Mouse (Mus musculus): ENCODE results near the gene Pced1b. TPM values are rescaled to one million over a fixed set of nuclear protein-coding genes. Genes with fewer than 3 reads are reported as not detected.

Gene Pced1b
- total RNA-seq, 4 experiments from 2014 or later = 2.5 to 4.8 (median 3.8) TPM

DNA sequence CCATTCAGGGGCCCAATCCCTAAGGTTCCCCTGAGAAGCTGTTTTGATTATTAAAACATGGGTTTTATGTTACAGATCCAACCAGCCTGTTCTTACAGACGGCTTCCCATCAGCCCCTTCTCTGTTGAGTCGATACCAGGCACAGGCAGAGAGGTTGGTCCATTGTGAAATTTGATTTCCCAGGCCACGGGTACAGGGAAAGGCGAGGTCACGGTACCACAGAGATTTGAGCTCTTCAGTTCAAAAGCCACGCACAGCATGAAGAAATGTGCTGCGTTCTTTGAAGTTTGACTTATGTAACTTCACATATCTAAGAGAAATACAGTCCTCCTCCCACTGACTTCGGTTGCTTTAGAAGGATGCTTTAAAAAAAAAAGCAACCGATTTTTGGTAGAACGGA lies 39.8 kb downstream of the Pced1b start:
- no peak for DNase-seq (ENCODE audit: low spot score)

DNA sequence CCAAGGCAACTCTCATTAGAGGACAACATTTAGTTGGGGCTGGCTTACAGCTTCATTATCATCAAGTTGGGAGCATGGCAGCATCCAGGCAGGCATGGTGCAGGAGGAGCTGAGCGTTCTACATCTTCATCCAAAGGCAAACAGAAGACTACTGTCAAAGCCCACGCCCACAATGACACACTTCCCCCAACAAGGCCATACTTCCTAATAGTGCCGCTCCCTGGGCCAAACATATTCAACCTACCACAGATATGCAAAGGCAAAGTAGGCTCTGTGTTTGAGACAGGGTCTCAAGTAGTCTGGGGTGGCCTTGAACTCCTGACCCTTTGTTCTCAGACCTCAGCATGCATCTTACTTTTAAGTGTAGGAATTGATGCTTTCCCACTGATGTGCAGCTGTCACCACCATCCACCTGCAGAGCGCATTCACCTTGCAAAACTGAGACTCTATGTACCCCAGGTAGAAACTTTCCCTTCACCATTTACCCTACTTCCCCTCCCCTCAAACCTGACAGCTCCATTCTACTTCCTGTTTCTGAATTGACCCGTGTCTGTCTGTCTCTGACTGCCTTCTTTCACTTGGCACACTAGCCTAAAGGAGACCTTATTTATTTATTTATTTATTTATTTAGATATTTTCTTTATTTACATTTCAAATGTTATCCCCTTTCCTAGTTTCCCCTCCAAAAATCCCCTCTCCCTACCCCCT lies 40.7 kb downstream of the Pced1b start:
- no peak for DNase-seq (ENCODE audit: low spot score)

DNA sequence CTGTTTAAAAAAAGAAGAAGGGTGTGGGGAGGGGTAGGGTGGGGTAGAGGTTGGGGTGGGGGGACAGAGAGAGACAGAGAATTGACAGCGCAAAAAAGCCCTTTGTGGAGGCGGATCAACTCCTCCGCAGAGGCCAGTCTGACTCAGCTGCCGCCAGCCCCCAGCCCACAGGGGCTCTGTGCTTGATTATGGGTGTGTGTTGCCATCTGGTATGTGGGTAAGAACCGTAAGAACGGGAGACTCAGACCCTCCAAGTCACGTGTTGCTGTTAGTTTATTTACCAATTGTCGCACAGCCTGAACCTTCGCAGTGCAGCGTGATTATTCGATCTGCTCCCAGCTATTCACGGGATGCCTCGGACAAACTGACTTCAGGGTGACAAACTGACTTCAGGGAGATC lies 41.8 kb downstream of the Pced1b start:
- DNase-seq (ENCODE audit: low spot score) = no peak

DNA sequence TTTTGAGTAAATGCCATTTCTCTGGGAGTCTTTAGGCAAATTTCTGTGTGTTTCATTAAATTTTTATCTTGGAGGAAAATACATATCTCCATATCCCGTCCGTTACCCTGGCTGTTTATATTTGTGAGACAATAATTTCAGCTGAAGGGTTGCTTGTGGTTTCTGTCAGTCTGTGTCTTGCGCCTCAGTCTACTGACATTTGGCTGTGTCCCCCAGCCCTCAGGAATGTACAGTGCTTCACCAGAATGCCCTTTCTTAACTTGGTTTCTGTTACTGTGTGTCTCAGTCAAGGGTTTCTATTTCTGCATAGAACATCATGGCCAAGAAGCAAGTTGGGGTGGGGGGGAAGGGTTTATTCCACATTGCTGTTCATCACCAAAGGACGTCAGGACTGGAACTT lies 42.3 kb downstream of the Pced1b start:
- DNase-seq (ENCODE audit: low spot score) = no peak

DNA sequence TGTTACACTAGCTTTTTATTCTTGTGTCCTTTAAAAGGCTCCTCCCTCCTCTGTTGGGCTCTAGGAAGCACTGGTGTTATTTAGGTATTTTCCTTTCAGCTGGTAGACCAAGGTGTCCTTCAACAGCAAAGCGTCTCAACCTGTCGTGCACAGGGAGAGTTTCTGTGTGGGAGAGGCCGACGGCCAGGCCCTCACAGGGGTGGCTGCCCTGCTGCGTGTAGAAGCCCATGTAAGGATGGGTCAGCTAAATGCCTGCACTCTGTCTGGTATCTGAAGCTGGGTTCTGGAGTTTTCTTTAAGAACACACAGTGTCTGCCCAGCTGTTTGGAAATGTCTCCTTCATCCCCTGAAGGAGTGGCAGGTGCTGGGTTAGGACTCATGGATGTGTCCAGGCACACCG lies 43.4 kb downstream of the Pced1b start:
- no peak for DNase-seq (ENCODE audit: low spot score)

DNA sequence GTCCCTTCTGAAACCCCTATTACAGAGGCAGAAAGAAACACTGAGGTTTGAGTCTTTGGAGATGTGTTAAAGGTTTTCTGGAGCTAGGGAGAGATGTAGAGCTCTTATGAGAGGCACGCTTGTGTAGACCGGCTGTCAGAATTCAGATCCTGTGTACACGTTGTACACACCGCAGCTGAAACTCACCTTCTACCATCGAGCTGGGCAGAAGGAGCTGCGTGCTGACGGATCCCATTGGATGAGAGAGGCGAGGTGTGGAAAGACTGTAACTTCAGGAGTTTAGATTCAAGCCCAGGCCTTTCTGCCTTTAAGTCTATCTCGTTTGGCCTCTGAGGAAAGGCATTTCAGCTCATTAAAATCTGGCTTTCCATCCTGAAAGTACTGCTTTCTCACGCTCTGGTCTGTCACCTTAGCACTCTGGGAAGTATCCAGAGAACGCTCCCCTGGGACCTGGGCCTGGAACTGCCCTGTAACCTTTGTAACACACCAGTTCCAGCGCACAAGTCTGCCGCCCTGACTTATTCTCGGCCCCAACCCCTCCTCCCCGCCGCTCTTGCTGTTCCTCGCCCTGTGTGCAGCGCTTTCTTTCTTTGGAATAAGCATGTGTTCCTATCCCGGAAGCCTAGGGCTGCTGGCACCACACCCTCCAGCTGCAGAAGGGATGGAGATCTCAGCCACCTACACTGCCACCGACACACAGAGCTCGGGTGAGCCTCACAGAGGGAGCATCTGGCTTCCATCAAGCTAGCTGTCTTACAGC lies 44.6 kb downstream of the Pced1b start:
- peak; percentile 56 for DNase-seq (ENCODE audit: low spot score)

DNA sequence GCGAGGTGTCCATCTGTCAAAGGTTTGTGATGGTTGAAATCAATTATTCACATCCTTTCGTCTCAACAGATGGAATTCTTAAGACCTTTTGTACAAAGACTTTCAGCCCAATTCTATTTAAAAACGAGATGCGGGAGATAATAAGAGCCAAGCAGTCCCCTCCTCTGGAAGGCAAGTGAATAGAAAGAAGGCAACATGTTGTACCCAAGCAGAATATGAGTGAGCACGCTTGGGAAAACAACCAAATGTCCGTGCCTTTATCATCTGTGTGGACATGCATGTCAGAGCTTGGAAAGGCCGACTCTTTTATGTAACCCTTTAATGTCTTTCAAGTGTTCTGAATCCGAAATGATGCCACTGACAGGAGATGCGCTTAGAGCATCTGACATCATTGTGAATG lies 61.0 kb downstream of the Pced1b start:
- no peak for DNase-seq (ENCODE audit: low spot score)

DNA sequence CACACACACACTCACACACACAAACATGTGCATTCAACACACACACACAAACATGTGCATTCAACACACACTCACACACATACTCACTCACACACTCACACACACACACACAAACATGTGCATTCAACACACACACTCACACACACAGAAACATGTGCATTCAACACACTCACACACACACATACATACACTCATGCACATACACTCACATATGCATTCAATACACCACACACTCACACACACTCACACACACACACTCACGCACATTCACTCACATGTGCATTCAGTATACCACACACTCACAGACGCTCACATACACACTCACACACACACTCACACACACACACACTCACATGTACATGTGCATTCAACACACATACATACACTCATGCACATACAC lies 62.6 kb downstream of the Pced1b start:
- no peak for DNase-seq (ENCODE audit: low spot score)

DNA sequence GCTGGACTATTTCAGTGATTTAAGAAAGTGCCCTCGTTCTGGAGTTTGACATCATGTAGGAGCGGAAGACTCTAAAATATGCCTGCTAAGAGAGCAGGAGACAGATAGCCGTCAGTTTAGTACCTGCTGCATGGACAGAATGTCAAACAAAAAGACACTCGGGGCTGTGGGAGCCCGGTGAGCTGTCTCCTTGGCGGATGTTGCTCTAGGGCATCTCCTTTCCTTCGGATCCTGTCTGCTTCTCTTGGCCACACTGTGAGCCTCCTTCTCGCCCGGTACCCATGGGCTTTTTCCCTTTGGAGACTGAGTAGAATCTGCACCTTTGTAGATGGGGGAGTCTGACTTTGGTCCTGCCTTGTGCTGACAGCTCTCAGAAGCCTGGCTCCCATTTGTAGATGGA lies 63.3 kb downstream of the Pced1b start:
- no peak for DNase-seq (ENCODE audit: low spot score)

DNA sequence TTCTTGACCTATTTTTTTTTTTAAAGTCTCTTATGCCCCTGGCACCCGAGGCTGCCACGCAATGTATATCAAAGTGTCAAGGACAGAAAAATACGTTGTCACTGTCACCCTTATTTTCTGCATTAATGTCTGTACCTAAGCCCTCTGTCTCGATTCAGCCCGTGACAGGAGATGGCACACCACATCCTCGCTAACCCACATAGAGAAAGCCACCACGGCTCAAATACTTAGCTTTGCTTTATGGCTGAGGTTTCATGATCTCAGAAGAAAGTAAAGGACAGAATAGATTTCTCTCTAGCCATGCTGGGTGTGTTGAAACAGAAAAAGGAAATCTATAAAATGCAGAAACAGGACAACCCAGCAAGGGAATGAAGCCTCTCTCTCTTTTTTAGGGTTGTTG lies 64.3 kb downstream of the Pced1b start:
- DNase-seq (ENCODE audit: low spot score) = no peak

DNA sequence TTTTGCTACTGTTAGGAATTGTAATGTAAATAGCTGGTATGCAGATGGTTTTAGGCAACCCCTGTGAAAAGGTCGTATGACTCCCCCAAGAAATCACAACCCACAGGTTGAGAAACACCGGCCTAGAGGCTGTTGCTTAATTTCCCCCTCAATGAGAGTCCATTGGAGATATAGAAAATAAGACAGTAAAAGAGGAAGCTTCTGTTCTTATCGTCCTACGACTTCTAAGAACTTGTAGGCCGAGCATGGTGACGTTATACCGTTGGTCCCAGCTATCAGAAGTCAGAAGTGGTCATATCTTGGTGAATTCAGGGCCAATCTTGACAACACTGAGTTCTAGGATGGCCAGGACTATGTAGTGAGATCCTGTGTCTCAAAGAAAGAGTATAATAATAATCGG lies 65.0 kb downstream of the Pced1b start:
- no peak for DNase-seq (ENCODE audit: low spot score)

DNA sequence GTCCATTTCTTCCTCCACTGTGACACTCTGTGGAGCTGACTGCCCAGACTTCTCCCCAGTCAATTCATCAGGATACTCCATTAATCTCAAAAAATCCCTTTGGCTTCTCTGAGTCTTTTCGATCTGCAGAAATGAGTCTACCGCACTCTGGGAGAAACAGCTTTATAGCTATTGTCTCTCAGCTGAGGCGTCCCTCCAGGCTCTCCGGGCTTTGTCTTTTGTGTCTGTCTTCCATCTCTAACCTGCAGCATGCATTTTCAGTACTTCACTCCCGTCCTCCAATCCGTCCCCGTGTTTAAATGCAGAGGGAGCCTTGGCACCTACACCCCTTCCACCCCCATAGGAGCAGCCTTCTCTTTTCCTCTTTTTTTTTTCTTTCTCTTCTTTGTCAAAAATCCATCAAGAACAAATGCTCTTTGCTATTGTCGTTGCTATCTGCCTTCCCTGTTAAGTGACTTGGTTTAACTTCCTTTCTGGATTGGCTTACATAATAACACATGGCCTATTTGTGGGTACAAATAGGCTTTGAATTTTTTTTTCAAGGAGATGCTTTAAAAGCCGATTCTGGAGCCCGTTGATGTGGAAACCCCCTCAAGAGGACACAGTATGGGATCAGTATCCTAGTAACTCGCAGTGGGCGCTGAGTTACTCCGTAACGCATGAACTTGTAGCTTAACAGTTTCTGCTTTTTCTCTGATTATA lies 68.0 kb downstream of the Pced1b start:
- no peak for DNase-seq (ENCODE audit: low spot score)

DNA sequence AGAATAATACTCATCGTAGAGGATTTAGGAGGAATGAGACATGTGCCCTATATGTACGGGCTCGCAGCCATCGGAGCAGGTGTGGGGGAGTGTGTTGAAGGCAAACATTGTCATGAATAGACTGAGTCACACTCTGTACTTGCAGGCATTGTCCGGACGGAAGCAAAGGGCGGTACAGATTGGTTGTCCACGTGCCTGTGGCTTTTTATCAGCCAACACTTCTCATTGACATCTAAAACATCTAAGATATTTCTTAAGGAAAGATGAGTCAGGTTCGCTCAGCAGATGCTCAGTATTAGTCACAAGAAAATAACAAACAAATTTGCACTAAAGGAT lies 68.5 kb downstream of the Pced1b start:
- DNase-seq (ENCODE audit: low spot score) = no peak

DNA sequence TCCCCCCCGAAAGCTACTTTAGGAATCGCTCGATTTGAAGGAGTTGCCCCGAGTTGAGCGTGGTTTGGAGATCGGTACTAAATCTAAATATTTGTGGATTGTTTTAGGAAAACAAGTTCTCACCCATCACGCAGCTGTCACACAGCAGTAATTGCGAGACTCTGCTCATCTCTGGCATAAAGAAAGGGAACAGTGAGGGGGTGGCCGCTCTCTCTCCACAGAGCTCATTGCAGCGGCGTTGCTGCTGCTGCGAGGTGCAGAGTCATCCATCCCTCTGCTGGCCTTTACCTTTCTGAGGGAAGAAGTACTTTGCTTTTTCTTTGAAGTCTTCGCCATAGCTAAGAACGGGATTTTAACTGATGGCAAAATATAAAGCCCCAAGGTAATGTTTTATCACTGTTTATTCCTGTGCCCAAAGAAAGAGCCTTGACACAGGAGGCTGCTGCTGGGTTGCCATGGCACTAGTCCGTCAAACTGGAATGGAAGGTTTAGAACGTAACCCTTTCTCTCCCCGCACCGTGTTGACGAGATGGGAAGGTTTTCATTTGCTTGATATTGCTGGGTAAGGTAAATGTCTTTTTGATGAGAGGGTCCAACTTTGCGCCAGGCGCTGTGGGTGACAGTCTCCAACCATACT lies 71.6 kb downstream of the Pced1b start:
- DNase-seq (ENCODE audit: low spot score) = no peak

DNA sequence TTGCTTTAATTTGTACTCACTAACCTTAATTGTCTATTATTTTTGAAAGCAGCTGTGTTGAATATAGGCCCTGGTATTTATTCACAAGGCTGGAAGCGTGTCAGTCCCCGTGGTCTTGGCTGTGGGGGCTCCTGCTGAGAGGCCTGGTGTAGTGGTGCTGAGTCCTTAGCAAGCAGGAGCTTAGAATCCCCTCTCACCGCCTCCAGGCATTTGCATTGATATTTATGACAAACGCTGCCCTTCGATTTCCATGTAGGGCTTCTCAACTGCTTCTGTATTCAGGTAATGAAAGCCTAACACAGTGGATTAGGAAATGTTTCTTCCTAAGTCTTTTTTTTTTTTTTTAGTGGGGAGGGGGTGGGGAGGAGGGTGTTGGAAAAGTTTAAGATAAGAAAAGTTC lies 75.9 kb downstream of the Pced1b start:
- DNase-seq (ENCODE audit: low spot score) = no peak

DNA sequence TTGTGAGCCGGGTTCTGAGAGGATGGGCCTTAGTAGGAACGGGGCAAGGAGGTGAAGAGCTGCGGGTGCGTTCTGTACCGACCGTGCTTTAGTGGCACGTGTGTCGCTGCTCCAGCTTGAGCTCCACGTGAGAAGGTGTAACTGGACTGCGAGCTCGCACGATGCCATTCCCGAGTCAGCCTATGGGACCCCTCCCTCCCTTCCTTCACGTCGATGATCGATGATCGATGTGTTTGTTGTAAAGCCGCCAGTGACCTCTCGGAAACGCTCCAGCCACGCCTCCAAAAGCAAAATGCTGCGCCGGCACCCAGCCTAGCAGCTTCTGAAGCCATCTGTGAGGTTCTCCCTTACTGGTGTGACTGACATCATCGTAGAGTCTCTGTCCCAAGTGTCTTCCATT lies 76.6 kb downstream of the Pced1b start:
- DNase-seq (ENCODE audit: low spot score) = no peak

DNA sequence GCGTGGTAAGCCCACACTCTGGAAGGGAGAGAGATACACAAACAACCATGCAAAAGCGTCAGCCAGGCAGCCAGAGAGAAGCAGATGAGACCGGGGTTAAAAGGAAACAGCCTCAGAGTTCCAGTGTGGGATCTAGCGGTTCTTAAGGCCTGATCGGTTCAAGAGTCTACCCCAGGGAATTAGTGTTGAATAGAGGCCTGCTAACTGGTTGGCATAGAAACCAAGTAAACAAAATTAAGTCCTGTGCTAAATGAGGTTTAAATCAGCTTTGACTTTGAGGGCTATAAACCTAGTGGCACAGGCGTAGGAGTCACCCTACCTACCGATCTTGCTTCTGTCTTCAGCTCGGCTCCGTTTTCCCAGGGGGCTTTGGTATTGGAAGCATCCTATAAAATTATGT lies 77.4 kb downstream of the Pced1b start:
- no peak for DNase-seq (ENCODE audit: low spot score)

DNA sequence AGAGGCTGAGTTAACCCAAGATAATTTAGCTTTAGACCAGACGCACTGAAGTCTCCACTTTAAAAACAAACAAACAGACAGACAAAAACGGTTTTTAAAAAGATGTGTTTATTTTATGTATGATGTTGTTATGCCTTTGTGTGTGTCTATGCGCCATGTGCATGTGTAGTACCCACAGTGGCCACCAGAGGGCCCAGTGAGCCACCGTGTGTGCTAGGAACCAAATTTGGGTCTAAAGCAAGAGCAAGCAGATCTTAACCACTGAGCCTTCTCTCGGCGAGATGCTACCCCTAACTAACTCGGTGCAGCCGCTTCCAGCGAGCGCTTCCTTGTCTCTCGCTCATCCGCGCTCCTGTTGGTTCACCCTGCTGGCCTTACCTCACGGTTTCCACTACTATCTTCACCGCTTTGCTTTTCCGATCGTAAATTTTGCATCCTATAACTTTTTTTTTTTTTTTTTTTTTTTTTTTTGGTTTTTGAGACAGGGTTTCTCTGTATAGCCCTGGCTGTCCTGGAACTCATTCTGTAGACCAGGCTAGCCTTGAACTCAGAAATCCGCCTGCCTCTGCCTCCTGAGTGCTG lies 80.7 kb downstream of the Pced1b start:
- DNase-seq (ENCODE audit: low spot score) = no peak

DNA sequence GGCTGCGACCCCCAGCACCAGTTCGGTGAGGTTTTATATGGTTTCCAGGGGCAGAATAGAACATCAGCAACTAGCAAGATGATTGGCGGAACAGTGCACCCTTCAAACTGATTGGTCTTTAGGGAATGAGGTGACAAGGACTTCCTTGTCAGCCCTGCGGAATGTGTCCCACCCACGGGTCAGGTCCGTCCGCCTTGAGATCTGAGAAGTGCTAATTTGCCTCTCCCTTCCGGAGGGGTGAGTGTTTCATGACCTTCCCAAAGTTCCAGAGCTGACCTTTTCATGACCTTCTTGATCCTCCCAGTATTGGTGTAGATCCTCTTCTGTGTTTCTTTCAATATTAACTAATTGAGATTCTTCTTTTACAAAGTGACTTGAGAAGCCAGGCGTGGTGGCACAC lies 85.7 kb downstream of the Pced1b start:
- no peak for DNase-seq (ENCODE audit: low spot score)

DNA sequence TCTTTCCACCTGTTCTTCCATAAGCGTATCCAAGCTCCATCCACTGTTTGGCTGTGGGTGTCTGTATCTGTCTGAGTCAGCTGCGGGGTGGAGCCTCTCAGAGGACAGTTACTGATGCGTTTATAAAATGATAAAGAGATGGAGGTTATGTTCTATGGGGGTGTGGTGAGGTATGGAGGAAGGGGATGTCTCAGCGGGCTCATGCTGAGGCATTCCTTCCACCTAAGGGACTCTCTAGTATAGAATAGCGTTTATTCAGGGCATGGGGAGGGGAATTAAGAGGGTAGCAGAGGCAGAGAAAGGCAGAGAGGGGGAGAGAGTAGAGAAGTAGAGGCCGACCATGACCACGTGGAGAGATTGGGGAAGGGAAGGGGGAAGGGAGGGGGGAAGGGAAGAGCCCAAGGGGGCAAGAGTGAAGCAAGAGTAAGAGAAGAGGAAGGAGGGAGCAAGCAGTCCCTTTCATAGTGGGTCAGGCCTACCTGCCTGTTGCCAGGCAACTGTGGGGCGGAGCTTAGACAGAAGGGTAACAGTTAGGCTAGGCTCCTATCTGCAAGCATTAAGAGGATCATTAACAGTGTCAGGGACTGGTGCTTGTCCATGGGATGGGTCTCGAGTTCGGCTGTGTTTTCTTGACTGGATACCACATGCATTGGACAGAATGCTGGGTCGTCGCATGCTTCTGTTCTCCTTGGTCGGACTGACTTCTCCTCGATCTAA lies 90.9 kb downstream of the Pced1b start:
- DNase-seq (ENCODE audit: low spot score) = no peak

DNA sequence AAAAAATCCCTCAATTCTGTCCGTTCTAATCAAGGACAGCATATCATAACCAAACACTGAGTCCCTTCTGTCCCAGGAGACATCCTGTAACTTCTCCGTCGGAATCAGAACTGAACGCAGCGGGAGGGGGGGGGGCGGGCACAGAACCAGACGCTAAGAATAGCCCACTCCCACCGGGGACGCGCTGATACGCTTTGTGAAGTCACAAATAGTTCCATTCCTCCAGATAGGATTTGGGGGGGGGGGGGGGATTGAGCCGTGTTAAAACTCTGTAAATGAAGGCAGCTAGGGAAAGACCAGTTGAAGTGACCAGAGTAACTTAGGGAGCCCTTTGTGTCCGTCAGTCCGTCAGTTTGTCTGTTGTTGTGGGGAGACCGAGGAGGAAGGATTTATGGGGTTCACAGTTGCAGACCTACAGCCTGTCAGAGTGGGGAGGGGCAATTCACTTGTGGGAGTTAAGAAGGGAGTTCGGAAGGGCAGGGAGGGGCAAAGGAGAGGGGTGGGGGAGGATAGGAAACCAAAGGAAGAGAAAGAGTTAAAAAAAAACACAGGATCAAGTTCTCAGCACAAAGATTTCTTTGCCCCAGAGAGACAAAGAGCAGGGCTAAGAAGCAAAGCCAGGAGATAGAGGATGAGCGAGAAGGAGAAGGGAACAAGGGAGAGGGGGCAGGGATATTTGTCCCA lies 91.6 kb downstream of the Pced1b start:
- no peak for DNase-seq (ENCODE audit: low spot score)
